Mouse (Mus musculus): ENCODE results near the gene Gm3952.

The Gm3952 gene

DNA sequence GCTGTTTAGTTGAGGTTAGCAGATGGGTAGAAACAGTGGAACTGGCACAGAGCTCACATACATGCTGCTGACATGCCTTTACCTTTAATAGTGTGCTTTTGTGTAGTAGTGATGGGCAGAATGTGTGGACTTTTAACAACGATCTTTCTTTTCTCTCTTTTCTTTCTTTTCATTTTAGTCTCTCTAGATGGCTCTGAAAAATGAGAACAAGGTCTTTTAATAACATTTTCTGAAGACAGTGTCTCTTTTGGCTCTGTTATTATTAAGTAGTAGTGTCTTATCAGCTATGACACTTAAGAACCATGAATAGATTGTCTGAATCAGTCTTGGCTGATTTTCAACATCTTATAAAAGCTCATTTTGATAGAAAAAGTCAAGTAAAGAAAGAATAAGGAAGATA is at the start of gene Gm3952:
Gene Gm3952 (minus strand): TSS at position 101 of the 400 bp plus-strand sequence.
- DNase-seq (ENCODE audit: low spot score), result no peak

DNA sequence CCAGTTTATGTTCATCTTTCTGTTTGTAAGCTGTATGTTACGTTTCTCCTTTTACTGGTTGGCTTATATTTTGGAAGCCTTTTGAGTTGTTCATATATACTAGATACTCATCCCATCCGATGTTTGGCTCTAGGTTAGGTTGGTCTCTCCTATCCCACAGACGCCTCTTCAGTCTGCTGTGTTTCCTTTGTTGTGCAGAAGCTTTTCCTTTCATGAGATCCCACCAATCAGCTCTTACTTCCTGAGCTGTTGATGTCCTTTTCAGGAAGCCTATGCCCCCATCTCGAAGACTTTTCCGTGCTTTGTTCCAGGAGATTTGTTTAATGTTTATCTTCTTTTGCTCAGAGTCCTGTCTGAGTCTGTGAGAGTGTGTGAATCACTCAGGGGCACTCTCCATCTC is 45.3 kb upstream of the Gm3952 start:
- no peak for DNase-seq (ENCODE audit: low spot score)

DNA sequence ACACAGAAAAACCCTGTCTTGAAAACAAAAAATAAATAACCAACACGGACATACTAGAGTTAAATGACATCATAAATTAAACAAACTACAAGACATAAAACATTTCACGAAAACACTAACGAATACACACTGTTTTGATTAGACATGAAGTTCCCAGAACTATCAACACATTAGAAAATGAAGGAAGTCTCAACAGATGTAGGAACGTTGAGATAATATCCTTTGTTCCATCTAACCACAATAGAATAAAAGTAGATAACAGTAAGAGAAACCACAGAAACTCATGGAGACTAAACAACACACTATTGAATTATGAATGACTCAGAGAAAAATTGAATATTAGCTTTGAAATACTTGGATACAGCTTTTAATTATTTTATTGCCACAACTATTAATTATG is 14.0 kb upstream of the Gm3952 start:
- DNase-seq (ENCODE audit: low spot score), result no peak

DNA sequence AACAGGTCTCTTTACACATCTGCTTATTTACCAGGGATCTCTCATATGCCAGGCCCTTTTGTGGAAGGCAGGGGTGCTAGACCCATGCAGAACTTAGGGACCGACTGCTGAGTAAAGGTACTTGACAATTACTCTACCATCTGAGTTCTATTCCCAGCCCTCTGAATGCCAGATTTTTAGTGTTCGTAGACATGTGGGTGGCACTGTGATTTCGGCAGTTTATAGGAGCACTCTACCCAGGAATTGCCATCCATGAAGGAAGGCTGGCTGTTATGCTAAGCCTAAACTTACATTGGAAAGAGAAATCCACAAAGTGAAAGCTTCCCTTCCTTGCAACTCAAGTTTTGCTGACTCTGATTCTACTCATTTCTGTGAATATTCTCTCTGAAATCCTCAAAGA is 62.8 kb downstream of the Gm3952 start:
- DNase-seq (ENCODE audit: low spot score), result no peak

DNA sequence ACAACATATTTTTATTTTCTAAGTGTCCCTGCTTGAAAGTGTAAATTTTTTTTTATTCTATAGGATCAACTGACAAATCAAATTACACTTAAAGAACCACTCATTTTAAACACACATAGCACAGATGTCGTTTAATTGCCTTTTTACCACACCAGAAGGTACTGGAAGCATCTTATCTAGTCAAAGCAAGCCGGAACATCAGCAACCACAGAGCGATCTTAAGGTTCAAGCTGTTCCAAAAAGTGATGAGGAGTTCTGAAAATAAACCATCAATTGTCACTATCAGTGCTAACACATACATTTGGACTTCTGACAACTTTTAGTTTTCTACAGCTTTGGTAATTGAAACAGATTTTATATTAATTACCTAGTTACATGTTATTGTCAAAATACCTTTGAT is 64.4 kb downstream of the Gm3952 start:
- DNase-seq (ENCODE audit: low spot score), result no peak

DNA sequence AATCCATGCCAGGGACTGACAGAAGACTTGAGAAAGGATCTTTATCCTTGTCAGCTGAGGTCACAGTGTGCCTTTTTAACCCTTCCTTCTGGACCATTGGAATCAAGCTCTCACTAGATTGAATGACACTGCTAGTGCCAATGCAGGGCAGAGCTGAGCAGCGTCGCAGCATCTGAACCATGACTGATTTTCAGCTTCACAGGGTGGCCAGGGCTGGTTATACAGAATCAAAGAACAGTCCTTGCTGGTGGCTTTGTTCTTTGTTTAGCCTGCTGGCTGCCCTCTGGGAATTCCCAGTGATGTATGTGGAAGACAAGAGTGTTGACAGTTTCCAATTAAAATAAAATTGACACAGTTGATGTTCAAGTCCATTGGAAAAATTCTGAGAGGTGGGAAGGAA is 66.2 kb downstream of the Gm3952 start:
- no peak for DNase-seq (ENCODE audit: low spot score)

DNA sequence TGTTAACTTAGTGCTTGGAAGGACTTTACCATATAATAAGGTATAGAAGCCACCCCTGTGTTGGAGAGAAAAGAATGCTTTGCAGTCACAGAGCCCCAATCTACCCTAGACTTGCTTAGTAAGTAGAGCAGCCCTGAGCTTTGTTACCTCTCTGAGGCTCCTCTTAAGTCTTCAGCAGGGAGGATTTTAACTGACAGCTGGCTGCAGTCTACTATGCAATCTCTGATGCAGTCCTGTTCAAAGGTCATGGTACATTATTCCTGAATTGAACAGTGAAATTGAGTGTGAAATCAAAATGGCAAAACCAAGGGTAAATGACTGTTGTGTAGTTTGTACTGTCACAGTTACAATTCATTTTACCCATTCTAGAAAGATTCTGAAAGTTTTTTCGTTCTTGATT is 71.3 kb downstream of the Gm3952 start:
- DNase-seq (ENCODE audit: low spot score), result no peak

DNA sequence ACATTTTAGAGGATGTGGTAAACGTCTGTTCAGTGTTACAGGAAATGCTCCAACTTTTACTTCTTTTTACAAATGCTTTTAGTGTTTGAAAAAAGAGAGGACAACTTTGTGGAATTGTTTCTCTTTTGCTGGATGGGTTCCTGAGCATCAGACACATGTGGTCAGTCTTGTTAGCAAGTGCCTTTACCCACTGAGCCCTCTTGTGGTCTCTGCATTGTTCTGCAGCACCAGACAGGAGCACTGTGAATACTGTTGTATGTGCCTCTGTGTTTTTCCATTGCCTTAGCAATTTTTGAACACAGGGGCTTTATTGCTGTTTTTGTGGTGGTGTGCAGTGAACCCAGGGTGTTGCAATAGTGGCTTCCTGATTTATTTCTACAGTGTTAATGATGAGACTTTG is 73.7 kb downstream of the Gm3952 start:
- DNase-seq (ENCODE audit: low spot score), result peak; percentile 31

DNA sequence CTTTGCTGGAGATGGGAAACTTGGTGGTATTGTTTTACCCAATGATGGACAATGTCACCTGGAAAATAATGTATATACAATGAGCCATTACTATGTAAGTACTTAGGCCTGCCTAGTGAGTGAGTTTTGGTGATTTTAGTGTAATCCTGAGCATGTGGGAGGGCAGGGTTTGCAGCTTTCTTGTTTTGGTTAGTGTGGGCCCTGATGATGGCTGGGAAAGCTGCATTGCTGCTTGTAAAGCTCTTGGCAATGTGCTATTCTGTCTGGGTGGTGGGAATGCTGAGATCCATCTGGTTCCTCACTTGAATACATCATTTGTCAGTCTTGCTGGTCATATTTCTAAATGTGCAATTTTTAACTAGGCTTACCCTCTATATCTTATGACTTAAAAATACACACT is 82.3 kb downstream of the Gm3952 start:
- peak; percentile 31 for DNase-seq (ENCODE audit: low spot score)

DNA sequence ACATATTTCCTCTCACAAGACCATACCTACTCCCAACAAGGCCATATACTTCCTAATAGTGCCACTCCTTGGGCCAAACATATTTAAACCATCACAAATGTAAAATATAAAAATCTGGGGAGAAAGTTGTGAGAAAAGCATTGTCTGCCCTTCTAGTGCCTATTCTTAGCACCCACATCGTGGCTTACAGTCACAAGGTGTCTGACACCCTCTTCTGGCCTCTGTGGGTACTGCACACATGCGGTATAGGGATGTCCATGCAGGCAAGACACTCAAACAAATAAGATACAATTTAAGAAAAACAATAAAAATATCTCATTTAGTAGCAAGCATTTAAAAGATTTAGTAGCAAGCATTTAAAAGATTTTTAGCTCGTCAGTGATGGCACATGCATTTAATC is 89.2 kb downstream of the Gm3952 start:
- DNase-seq (ENCODE audit: low spot score), result peak; percentile 79

DNA sequence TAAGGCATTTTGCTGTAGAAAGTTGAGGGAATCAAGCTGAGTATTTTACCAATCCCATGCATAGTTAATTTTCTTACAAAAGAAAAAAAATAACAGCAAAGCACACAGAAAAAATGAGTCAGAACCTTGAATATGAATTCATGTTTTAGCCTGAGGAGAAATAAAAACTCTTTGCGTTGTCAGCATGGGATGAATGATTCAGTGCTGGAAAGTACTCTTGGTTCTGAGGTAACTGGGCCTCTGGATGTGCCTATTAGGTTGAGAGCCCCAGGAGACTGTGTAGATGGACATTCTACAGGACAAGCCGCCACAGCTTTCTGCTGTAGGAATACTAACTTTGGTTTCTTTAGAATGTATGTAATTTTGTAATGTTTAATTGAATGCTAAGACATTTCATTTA is 93.7 kb downstream of the Gm3952 start:
- no peak for DNase-seq (ENCODE audit: low spot score)

DNA sequence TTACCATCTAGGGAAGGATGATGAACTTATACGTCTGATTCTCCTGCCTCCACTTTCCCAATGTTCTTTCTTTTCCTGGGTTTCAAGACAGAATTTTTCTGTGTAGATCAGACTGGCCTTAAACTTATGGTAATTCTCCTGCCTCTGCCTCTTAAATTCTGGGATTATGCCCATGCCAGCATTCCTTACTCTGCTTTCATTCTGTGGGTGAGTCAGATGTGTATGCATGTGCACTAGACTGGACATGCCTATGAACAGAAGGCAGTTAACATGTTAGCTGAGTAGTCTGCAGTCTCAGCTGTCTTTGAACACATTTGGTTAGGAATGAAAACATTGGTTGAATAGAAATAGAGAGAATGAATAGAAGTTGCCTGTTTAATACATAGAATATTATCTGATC is 94.1 kb downstream of the Gm3952 start:
- no peak for DNase-seq (ENCODE audit: low spot score)

DNA sequence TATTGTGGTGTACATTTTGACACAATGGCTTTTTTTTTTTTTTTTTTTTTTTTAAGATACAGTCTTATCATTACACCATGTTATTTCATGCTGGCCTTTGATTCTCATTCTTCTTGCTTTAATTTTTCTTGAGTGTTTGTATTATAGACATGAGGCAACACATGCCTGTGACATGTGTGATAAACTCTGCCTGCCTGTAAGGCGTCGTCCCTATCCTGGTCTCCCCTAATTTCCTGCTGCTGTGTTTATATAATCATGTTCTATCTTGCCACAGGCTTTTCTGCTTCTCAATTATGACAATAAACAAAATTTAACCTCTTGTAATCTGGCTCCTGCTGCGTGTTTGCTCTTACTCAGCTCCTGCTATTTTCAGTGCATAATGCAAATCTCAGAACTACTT is 100.5 kb downstream of the Gm3952 start:
- DNase-seq (ENCODE audit: low spot score), result no peak

DNA sequence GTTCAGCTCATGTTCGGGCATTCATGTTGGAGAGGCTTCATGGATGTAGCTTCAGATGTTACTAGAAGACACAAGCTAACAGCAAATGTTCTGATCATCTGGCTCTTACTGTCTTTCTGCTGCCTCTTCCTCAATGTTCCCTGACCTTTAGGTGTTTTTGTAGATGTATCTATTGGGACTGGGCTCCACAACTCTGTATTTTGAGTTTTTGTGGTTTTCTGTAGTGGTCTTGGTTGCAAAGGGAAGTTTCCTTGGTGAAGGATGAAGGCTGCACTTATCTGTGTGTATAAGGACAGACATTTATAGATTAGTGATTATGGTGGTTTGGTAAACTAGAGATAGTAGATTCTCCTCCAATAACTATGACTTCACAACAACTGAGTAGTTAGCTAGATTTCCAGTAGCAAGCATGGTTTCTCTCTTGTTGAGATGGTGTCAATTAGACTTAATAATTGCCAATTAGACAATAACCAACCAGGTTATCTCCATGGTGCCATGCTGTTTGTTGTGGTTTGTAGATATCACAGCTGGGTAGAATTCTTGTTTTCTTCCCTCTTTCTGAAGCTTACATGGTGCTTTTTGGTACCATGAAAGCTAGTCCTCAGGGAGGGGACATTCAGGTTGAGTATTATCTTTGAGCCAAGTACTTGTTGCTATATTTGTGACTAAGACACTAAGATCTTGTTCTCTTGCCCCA is 101.6 kb downstream of the Gm3952 start:
- DNase-seq (ENCODE audit: low spot score), result no peak

All from layer of hippocampus, adult 11-12 months (tissue).